Mouse (Mus musculus) cortical plate, adult 2 months (tissue): ENCODE results near the gene Rps6ka5.

Experiments
- CTCF ChIP-seq: fragments of 200-500 bp; IDR thresholded peaks from 2 replicates; pipeline ENCODE4 v1.5.1; 2011; ENCODE audit warnings: mild to moderate bottlenecking, control low read depth, low read length; ENCODE audit not compliant: insufficient read depth; ENCODE audit errors: extremely low read depth
- POLR2A ChIP-seq: fragments of 200-500 bp; IDR thresholded peaks from 2 replicates; pipeline ENCODE4 v1.6.1; 2011; ENCODE audit warnings: mild to moderate bottlenecking, low read length, control low read depth; ENCODE audit not compliant: insufficient read depth; ENCODE audit errors: extremely low read depth

DNA sequence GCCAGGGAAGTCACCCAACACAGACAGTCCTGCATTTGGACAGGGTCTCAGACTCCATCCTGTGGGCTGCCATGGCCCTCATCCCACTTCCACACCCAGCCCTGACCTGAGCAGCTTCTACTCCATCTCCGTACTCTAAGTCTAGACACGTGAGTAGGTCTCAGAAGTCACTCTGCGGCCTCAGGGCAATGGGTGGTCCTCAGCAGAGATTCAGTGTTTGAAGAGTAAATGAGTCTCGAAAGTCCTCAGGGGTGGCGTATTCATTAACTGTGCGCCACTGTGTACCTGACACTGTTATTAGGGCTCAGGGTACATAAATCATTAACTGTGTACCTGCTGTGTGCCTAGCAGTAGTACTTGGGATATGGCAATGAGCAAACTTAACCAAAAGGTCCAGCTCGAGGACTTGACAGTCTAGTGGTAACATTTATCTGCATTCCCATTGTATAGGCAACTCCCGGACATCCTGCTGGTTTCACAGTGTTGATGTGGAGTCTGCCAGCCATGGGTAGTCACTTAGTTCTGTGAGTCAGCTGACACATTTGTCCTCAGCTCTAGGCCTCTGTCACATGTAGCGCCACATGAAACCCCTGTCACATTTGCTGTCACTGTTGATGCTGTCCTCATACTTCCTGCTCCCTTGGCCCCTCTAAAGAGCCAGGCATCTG lies 217.0 kb downstream of the Rps6ka5 start:
- TF ChIP-seq CTCF (no peak), POLR2A (no peak)
